Mouse (Mus musculus): ENCODE measurements around the gene Tbc1d1. TPM values are rescaled to one million over a fixed set of nuclear protein-coding genes. Genes with fewer than 3 reads are reported as not detected.

Gene Tbc1d1
- polyA plus RNA-seq, 1 experiment from 2014 or later: 15.9 TPM

DNA sequence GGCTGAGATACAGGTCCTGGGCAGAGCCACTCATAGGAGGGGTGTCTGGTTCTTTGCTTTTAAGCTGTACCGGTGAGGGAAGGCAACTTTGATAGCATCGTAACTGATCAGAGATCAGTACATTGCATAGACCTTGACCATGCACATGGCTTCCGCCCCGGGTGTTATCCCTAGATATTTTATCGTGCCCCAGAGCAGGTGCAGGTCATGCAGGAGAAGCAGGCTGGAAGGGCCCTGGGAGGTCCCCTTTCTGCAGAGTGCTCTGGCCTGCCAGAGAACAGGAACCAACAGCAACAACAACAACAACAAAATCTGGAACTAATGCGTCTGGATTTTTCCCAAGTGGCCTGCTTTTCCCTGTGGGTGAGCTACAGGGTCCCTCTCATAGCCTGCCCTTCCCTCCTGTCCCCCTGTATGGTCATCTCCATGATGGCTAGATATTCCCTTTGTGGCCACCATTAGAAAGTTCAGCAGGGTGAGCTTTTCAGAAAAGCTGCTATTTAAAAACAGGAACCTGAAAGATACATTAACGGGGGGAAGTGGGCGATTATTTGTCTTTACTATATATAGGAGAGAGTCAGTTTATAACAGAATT is 236.4 kb downstream of the Tbc1d1 start:
- Histone ChIP-seq H3K9me3 (replicated peaks) (no peaks in the 10 kb centered on the region), H3K4me3 (no peak overlapping the region), H3K27me3 (no peaks in the 10 kb centered on the region), H3K36me3 (ENCODE audit: poor library complexity, severe bottlenecking) (no peaks in the 10 kb centered on the region), H3K27ac (no peak overlapping the region), H3K9ac (no peak overlapping the region), H3K4me2 (no peak overlapping the region), H3K4me1 (peaks cover 26% of the 10 kb centered on the region)
- WGBS: 89% methylated on average over 8 of the region's 8 CpGs
- no peak for ATAC-seq

DNA sequence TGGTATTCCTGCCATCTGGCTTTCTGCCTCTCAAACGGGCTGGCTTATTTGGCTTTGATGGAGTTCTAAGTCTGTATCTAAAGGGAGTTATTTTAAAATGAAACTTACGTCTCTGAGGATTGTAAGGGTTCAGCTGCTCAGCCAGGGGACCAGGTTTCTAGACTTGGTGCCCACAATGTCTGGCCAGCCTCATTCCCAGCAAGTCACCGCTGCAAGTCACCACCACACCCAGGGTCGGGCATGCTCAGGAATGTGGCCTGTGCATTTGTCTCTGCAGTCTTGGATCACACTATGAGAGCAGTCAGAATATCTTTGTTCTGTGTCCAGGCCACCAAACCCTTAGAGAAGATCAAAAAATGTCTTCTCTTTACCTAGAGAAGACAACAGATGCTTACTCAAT is 237.4 kb downstream of the Tbc1d1 start:
- no peaks in the 10 kb centered on the region for H3K27me3 ChIP-seq
- no peak for ATAC-seq
- no peak overlapping the region for H3K27ac ChIP-seq
- H3K36me3 ChIP-seq (ENCODE audit: poor library complexity, severe bottlenecking): no peaks in the 10 kb centered on the region
- no peak overlapping the region for H3K9ac ChIP-seq
- H3K9me3 ChIP-seq (replicated peaks): no peaks in the 10 kb centered on the region
- H3K4me3 ChIP-seq: no peak overlapping the region
- H3K4me1 ChIP-seq: peaks cover 23% of the 10 kb centered on the region
- no peak overlapping the region for H3K4me2 ChIP-seq
- 85% methylated on average over 4 of the region's 4 CpGs for WGBS

DNA sequence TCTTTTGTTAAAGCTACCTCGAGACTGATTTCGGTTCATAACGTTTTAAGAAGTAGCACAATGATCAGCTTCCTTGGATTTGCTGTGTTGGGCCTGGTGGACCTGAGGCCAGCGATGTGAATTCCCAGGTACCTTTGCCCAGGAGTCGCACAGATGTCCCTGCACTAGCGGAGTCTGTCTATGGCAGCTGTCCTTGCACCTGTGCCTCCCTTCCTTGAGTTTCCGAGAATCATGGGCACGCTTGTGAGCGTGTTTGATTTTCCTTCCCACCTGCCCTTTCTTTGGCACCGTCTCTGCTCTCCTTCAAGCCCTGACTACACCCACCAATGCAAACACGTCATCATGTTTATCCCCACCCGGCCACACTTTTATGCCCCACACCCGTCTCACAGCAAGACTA is 242.1 kb downstream of the Tbc1d1 start:
- no peaks in the 10 kb centered on the region for H3K36me3 ChIP-seq (ENCODE audit: poor library complexity, severe bottlenecking)
- H3K4me3 ChIP-seq: no peak overlapping the region
- H3K9me3 ChIP-seq (replicated peaks): no peaks in the 10 kb centered on the region
- 89% methylated on average over 13 of the region's 13 CpGs for whole genome bisulfite sequencing
- no peak overlapping the region for H3K27ac ChIP-seq
- H3K27me3 ChIP-seq: no peaks in the 10 kb centered on the region
- no peak overlapping the region for H3K9ac ChIP-seq
- ATAC-seq: no peak
- no peak overlapping the region for H3K4me2 ChIP-seq
- H3K4me1 ChIP-seq: 0 out of 2 replicates have a peak, but pooled peaks cover 6% of the 10 kb centered on the region

DNA sequence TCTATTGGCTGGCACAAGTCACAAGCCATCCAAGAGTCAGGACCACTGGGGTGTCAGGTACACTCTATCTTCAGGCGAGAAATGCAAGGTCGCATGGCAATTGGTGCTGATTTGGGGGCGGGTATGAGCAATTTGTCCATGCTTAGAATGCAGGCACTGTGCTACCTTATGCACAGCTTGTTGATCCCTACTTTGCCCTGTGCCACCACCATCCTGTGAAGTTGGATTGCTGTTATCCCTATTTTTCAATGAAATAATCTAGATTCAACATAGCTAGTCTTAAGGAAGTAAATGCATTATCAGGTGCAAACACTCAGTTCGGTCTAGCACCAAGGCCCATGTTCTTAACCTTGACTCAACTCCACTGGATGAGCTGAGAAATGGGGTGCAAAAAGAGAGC is 244.6 kb downstream of the Tbc1d1 start:
- Histone ChIP-seq H3K9me3 (replicated peaks) (no peaks in the 10 kb centered on the region), H3K4me2 (no peak overlapping the region), H3K27me3 (no peaks in the 10 kb centered on the region), H3K4me3 (no peak overlapping the region), H3K4me1 (no peaks in the 10 kb centered on the region), H3K9ac (no peak overlapping the region), H3K27ac (no peak overlapping the region), H3K36me3 (ENCODE audit: poor library complexity, severe bottlenecking) (no peaks in the 10 kb centered on the region)
- no peak for ATAC-seq
- 93% methylated on average over 4 of the region's 4 CpGs for WGBS

Small RNAs within 50 kb of the gene (microRNA-seq; reads per million reads assigned to microRNA genes)
- gene Gm22395: not detected

Other genes starting within 250 kb of the Tbc1d1 start
- 14.1 and 14.4 TPM in 2 replicates for gene Rell1, start 187.4 kb upstream of the Tbc1d1 start, polyA plus RNA-seq (2015; fragmentation: Nextera tagmentation; extraction: Ambion mirVana)
- 30.0 and 30.8 TPM in 2 replicates for gene Pgm2, start 63.4 kb upstream of the Tbc1d1 start, polyA plus RNA-seq (2015; fragmentation: Nextera tagmentation; extraction: Ambion mirVana)